Mouse (Mus musculus) CD4-positive, CD25-positive, alpha-beta regulatory T cell, adult 2 months (primary cell): ENCODE results near the gene Mrps15.
A peak's percentile ranks its signal among the peaks of the same experiment; 100 is the strongest.

ENCODE experiments used
- DNase-seq: peaks from one replicate; pipeline ENCODE4 v3.0.0-alpha.2; 2012; ENCODE audit warnings: low read depth, low spot score

Gene Mrps15

DNA sequence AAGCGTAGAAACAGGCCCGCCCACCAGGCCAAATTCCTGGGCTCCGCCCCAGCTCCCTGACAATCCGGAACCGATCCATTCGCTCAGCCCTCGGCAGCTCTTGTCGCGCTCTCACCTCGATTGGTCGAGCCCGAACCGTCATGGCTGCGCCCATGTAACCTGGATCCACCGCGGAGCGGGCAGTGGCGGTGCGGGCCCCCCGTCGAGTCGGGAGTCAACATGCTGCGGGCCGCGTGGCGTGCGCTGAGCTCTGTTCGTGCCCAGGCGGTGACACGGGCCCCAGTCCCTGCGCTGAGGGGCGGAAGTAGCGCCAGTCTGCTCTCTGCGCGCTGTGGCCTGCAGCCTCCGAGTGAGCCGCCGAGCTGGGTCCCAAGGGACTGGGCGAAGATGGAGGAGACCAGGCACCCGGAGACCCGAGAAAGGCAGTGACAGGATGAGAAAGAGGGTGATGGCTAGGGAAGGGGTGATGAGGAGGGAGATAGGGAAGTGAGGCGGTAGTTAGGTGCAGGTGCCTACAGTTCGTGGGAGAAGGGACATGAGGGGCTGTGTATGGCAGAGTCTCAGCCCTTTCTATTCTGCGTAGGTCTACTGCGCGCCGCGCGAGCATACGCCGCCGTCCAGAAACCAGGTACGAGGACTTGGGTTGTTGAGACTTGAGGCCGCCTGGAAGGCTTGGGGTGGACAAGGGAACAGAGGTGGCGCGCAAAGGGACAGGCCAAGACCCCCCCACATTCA lies at the start of gene Mrps15:
TSS of gene Mrps15 (plus strand) at position 75 of the 735 bp plus-strand sequence.
- DNase-seq = peak; percentile 90

DNA sequence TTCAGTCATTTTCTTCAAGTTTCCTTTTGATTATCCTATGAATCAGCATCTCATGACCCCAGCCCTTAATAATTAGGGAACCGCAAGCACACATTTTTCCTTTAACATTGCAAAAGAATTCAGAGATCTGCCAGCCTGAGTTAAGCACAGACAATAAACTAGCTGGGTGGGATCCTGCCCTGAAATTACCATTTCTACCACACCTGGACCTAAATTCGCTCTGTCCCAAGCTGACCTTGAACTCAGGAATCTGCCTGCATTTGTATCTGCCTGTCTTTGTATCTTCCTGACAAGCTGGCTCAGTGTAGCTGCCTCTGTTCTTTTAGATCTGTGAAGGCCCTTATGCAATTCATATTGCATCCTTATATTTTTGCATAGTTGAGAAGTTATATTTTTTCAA lies 48.9 kb upstream of the Mrps15 start:
- no peak for DNase-seq

DNA sequence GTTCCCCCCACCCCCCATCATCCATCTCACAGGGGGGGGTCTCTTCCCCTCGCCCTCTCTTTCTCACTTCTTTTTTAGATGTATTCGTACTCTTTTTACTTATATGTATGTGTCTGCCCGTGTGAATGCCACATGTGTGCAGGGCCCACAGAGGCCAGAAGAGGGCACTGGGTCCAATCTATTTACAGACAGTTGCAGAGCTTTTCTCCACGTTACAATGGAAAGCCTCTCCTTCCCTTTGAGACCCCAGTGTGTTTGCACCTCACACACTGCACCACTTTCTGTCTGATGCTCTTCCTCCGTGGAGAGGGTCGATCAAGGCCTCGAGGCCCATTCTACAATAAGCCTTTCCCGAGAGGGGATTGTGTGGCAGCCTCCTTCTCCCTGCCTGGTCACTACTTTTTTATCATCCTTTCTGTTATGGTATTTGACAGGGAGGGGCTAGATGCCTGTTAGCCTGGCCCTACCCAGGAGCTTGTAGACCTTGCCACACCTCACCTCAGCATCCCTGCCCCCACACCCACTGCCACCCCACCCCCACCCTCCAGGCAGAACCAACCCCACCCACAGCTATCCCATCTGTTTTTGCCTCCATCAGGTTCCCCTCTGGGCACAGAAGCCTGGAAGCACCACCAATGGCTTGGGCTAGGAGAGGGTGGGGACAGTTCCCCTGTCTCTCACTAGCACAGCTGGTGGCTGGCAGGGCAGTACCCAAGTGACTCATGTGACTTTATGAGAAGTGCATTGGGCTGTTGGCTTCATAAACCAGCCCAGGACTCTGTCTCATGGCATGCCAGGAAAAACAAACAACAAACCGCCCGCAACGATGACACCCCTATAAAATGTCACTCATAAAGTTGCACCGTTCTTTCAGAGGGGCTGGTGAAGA lies 45.2 kb upstream of the Mrps15 start:
- DNase-seq = no peak

DNA sequence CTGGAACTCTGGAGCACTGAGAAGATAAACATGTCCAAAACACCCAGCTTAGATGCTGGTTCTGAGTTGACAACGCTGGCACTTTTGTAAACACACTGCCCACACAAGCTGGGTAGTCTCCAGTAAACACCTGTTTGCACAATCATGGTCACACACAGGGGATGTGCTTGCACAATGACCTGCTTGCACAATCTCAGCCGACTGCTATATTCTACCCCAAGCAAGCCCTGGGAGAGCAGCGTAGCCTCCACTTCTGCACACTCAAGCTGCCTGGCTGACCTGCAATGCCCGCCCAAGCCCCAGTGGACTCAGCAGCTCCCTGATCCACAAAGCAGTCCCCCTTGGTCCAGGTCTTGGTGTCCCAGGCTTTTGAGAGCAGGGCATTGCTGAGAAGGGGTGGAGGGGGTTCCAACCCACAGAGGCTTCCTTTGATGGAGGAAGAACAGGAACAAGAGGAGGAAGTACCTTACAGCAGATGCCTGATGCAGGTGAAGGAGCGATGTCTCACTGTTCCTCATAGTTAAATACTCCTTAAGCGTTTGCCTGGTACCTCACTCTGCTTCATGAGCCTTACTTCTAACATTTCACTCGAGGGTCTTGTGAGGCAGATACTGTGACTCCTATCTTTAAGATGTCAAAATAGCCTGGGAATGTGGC lies 28.9 kb upstream of the Mrps15 start:
- no peak for DNase-seq

DNA sequence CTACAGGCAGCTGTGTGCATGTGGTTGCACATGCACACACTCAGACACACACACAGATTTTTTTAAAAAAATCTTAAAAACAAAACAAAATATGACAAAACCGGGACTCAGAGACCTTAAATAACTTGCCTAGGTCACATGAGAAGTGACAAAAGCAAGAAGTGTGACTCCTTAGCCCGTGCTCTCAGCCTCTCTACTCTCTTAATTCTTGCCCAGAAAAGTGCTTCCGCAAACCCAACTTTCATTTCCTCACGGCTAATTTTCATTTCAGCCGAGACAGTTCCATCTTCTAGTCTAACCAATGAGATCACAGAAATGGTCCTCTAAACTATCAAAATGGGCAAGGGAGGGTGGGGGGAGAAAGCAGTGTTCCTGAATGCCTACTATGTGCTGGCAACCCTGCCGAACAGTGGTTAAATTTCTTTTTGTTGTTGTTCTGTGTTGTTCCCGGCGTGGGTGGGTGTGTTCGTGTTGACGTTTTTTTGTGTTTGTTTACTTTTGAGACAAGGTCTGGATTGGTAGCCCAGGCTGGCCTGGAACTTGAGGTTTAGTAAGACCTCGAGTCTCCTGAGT lies 27.7 kb upstream of the Mrps15 start:
- no peak for DNase-seq

DNA sequence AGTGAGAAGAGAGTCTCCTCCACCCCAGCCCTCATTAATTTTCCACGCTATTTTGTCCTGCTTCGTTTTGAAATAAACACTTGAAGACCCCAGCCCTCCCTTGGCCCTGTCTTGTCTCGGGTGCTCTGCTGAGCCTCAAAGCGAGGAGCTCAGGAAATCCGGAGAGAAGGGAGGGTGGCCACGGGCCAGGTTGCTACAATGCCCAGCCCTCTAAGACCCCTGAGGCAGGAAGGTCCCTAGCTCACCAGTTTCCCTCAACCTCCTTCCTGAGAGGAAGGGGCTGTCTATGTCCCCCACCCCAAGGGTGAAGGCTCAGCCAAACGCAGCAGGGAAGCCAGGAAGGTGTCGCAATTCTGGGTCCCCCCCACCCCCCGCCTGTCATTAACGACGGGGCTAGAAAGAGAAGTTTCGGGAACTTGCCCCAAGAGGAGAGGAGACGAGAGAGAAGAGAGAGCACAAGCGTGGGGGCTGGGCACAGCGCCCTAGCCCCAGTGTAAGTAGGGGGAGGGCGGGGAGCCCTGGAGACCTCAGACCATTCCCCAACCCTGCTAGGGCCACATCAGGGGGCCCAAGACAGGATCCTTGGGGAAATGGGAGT lies 22.3 kb upstream of the Mrps15 start, which contains the start of gene Csf3r:
TSS of gene Csf3r (plus strand) at position 248 of the 598 bp plus-strand sequence.
- DNase-seq = no peak

DNA sequence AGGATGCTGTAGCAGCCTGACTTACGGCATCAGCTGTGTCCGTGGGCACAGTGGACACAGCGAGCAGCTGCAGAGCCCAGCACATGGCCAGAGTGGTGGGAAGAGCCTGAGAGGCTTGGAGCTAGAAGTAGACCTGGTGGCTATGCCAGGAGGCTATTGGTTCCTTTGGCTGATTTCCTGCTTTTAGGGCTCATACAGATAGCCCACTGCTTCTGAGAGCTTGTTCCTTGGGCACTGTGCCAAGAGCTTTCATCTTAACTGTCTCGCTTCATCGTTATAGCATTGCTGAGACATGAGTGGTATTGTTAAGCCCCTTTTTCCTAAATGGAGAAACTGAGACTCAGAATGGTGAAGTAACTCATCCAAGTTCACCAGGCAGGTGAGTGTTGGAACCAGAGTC lies 20.9 kb upstream of the Mrps15 start:
- no peak for DNase-seq

DNA sequence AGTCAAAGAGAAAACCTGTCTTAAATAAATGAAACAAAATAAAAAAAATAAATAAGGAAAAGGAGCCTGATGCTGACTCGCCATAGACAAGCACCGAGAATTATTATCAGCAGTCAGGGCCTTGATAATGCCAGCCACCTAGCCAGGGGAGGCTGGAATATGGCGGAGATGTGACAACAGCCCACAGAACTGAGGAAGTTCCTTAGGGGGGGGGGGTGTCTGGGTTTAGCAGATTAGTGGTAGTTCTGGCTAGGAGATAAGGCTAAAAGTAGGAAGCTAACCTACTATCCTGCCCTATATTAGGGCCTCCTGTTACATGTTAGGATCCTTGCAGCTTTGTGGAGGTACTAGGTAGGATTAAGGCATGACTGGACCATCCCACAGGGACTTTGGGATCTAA lies 18.7 kb upstream of the Mrps15 start:
- no peak for DNase-seq

DNA sequence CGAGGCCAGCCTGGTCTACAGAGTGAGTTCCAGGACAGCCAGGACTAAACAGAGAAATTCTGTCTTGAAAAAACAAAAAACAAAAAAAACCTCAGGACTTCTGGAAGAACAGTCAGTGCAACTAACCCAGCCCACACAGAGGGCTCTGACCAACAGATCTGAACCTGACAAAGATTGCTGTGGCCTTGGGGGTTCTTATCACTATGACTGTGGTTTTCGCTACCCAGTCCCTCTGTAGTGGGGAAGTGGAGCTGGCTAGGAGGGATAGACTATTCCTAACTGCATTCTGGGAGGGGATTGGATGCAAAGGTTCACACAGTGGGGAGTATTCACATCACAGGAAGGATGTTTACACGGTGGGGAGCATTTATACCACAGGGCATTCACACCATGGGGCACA lies 17.7 kb upstream of the Mrps15 start:
- DNase-seq = no peak

DNA sequence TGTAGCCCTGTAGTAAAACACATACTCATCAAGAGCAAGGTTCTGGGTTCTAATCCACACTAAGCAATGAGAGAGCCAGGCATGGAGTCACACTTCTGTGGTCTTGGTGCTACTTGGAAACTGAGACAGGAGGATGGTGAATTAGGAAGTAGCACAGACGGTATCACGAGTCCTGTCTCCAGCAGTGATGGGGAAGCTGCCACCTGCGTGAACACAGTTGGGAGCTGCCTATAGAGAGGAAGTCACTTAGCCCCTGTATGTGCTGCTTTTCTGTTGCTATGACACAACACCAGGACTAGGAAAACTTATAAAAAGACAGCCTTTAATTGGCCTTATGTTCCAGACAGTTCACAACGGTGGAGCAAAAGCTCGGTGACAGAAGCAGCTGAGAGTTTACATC lies 16.0 kb upstream of the Mrps15 start:
- DNase-seq = no peak

DNA sequence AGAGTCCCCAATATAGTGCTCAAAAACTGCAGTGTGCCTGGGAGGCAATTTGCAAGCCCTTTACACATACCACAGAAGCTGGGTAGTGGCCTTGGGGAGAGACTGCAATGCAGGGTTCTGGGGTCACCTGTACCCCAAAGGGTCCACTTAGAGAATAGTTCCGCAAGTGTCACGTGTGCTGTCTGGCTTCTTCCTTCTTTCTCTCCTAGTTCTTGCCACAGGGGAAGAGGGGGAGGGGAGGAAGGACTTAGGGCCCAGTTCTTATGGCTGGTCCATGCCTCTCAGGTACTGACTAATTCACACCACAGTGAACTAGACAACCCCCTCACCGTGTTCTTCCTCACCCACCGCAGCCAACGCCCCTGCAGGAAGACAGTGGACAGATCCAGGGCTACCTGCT lies 11.3 kb upstream of the Mrps15 start:
- DNase-seq = no peak

DNA sequence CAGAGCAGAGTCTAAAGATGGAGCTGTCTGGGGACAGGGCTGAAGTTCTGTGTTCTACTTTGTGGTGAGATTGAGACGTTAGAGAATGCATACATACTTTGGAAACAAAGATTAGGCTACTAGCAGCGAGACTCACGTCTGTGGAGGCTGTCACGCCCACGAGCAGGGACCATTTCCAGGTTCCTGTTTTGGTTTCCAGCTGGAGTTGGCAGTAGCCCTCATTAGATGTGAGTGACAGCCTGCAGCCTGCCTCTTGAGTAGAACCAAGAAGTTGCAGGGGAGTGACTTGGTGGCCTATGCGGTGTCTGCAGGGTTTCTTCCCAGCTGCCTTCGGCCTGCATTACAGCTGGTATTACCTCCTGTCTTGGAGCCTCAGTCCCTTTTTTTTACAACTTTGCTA lies 4.9 kb downstream of the Mrps15 start:
- no peak for DNase-seq

DNA sequence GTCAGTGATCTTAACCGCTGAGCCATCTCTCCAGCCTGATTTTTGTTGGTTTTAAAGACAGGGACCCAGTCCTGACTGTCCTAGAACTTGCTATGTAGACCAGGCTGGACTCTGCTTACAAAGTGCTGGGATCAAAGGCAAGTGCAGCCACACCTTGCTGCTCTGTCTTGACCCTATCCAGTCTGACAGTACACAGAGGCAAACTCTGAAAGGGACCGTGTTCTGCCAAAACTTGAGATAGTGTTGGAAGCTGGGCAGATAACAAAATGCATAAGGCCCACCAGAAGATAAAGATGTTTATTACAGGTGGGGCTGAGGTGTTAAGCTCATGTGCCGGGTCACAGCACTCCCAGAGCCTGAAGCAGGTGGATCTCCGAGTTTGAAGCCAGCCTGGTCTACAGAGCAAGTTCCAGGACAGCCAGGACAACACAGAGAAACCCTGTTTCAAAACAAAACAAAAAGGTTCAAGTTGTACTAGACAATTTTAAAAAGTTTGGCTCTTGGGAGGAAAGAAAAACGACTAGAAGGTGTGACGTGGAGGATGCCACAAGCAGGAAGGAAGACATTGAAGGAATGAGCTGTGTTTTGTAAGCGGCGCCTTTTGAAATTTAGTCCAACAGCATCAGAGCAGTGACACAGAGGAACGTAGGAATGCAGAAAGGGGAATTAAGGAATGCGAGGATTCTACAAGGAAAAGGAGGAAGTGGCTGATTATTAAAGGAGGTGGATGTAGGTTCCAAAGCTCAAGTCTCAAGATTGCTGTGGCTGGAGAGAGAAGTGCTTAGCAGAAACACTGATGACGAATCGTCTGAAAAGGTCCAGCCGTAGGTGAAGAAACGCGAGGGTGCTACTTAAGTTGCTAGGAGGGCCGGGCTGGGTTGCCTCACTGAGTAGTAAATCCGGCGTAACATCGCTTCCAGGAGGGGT lies 10.7 kb downstream of the Mrps15 start:
- DNase-seq = peak; percentile 11

DNA sequence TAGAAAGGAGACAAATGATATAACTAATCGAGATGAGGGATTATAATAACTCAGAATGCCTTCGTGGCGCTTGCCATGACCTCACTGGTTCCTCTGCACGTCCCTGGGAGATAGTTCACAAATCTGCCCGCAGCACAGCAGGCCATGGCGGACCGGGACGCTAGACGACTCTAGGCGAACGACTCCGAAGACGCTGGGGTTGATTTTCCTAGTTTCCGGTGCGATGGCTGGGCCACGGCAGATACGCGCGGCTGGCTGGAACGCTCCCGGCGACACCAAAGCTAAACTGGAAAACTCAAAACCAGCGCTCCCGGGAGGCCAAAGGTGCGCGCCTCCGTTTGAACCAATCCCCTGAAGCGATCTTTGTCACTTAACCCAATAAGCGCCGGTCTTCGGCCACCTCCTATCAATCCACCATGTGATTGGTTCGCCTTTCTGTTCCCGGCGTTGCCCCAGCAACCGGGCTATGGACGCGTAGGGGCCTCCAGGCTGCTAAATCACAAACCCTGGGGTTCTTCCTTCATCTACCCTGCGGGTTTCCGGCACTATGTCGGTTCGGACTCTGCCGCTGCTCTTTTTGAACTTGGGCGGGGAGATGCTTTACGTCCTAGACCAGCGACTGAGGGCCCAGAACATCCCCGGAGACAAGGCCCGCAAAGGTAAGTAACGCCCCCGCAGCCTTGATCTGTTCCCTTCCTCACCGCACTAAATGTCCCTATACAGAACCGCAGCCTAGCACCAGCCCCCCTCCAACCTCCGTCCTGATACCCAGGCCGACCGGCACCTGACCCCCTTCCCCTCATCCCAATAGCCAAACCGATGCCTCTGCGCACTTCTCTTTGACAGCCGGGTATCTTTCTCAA lies 11.6 kb downstream of the Mrps15 start, which contains the start of gene Oscp1:
TSS of gene Oscp1 (plus strand) at position 432 of the 863 bp plus-strand sequence.
- peak; percentile 94 for DNase-seq

DNA sequence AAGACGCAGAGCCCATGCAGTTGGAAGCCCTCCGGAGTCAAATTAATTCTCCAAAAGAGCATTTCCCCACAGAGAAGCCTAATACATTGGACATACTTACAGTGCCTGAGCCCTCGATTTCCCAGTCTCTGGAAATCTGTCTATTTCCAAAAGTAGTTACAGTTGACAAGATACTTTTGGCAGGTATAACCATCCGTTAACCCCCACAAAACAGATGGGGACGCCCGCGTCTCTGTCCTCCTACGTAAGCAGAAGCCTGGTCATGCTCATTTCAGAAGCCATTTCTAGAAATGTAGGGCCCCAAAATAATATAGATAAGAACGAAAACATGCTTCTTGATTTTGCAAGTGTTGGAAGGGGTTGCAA lies 12.3 kb downstream of the Mrps15 start:
- no peak for DNase-seq

DNA sequence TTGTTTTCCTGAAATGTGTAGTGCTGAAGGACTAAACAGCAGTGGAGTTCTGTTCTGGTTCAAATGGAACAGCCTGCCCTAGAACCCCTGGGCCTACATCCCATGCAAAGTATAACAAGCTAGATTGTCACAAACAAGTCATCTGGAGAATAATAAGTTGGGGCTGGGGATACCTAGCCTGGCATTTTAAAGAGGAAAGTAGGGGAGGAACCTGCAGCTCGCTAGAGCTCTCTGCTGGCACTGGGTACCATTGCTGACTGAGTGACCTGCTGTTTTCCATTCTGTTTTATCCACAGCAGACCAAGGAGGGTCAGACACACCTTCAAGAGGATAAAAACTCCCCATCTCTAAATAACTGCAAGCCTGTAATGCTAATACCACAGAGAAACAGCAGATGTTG lies 16.1 kb downstream of the Mrps15 start:
- no peak for DNase-seq

DNA sequence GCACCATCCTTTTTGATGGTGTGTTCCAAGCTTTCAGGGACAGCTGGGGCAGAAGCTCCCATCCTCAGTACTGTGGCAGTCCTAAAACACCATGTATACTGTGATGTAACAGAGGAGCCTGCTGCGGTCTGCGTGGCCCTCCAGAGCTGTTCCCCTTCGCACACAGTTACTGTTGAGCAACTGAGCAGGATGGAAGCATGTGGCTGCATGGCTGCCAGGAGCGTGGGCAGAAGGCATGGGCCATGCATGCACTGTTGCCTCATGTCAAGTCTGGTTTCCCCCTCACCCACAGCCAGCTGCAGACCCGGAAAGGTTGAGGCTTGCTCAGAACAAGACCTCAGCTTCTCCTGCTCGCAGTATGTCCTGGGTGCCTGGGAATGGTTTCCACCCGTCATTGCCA lies 18.5 kb downstream of the Mrps15 start:
- DNase-seq = no peak

DNA sequence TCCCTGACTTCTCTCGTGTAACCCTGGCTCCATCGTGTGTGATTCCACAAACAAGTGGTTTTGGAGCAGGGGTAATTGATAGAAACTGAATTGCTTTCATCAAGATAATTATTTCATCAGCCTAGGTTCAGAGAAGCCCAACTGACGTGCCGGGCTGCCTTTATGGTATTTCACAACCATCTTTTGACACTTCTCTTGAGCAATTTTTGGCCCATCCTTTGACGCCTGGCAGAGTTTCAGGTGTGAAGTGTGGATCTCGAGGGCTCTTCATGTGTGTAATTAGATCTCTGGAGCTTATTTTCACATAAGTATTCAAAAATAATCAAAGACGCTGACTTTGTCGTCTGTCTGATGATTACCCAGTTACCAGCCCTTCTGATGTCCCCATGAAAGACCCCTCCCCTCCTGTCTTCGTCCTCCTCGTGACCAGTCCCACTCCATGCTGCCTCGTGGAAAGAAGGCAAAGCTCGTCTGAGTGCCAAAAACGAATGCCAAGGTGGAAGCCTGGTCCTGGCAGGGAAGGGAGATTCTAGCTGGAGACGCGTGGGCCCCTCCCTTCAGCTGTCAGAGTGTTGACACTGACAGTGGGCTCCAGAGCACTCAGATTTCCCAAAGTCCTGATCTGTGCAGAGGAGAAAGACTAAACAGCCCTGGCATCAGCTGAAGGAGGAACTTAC lies 20.8 kb downstream of the Mrps15 start:
- no peak for DNase-seq

DNA sequence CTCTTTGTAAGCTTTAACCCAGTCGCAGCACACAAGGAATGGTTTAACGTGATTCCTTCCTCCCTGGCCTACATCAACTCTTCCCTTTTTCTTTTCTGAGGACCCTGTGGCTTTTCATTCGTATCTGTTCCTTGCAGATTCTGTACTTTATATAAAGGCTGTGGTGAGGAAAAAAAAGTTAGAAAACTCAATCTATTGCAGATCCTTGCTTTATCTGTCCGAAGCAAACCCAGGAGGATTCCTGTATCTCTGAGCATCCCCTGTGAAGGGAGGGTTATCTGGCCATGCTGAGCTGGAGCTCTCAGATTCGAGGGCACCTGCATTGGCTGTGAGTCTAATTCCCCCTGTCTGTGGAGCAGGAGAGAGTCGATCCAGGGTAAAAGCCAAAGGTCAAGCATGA lies 22.1 kb downstream of the Mrps15 start:
- DNase-seq = no peak
